Mouse (Mus musculus): Measurements from ENCODE around the gene Vangl1. TPM values are rescaled to one million over a fixed set of nuclear protein-coding genes. Genes with fewer than 3 reads are reported as not detected.

Gene Vangl1
- 2.7 TPM for total RNA-seq (2023)

GRCm38 (mm10) chr3:102203781-102204721 lies at the start of gene Vangl1:
TSS of gene Vangl1 (minus strand) at chr3:102204693.

Other genes with a start within 250 kb of the Vangl1 start
- not detected for gene Nhlh2, start 194.6 kb downstream of the Vangl1 start, total RNA-seq (2023)
- not detected for gene Casq2, start 118.3 kb downstream of the Vangl1 start, total RNA-seq (2023)

All from CD4-positive naive resting alpha-beta T cell, adult 76 days (primary cell).